ENCODE assay signal across 9 mouse cellular contexts in the genomic region with DNA sequence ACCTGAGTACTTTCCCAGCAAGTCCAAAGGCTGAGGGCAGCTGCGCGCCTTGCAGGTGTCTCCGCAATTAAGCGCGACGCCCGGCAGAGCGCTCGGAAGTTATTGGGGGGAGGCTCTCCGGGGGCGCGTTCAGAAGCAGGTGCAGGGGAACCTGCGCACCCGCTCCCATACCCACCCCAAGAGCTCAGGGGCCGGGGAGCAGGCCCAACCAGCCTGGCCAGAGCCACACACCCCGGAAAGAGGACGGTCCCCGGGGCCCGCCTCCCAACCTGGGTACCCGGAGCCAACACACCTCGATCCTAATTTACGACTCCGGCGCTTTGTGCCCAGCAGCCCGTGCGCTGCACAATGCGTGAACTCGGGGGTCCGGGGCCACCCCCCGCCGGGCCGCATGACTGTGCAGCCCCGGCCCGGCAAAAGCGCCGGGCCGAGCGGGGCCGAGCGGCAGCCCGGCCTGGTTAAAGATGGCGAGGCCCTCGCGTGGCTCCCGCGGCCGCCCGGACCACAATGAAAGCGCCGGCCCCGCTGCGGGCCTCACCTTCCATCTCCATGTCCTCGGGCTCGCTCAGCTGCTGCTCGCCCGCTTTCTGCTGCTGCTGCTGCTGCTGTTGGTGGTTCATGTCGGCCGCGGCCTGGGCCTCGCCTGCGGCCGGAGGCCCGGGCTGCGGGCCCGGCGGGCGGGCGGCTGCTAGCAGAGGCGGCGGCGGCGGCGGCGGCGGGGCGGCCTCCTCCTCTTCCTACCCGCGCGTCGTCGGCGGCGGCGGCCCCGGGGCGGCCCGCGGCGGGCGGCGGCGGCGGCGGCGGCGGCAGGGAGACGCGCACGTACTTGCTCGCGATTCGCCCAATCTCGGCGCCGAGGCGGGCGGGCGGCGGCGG. TPM values are rescaled to one million over a fixed set of nuclear protein-coding genes. Genes with fewer than 3 reads are reported as not detected.
DNase-seq lines count a peak whose midpoint lies in the region; ATAC-seq and TF ChIP-seq lines count a peak whose summit lies in the region.
"Had no signal": no experiment of that assay in that cellular context is flagged by ENCODE, and none has a peak within 500 bp of the region (broad histone marks: within the 10 kb centered on the region; RNA-seq: fewer than 3 reads in every experiment).

No protein-coding gene starts in this region.

- peak; percentile 39; the same call in 1 of the 2 replicates for ATAC-seq in forebrain, embryonic 11.5 days (replicated peaks; ENCODE audit: low FRiP score)
- peak; percentile 48 for ATAC-seq in hindbrain, embryonic 11.5 days (ENCODE audit: low FRiP score)
- ATAC-seq in neural tube, embryonic 12.5 days (ENCODE audit: low FRiP score, low read depth): peak; percentile 42

- H3K36me3 ChIP-seq in forebrain, embryonic 11.5 days (ENCODE audit: control insufficient read depth, insufficient read depth, low read length): no peaks in the 10 kb centered on the region
- no peaks in the 10 kb centered on the region for H3K36me3 ChIP-seq in hindbrain, embryonic 11.5 days (ENCODE audit: control insufficient read depth, insufficient read depth, low read length)
- H3K36me3 ChIP-seq in liver, adult 2 months (ENCODE audit: control insufficient read depth, insufficient read depth, low read length): no peaks in the 10 kb centered on the region
- no peaks in the 10 kb centered on the region; the same call in 1 of the 2 replicates for H3K36me3 ChIP-seq in neural tube, embryonic 12.5 days

- H3K4me1 ChIP-seq in forebrain, embryonic 11.5 days (replicated peaks; ENCODE audit: control insufficient read depth, insufficient read depth, low read length): peaks cover 3% of the 10 kb centered on the region
- no peaks in the 10 kb centered on the region; the same call in 1 of the 2 replicates for H3K4me1 ChIP-seq in hindbrain, embryonic 11.5 days (replicated peaks; ENCODE audit: control insufficient read depth, insufficient read depth, low read length)
- H3K4me1 ChIP-seq in liver, adult 2 months (ENCODE audit: control insufficient read depth, insufficient read depth, low read length): peaks cover 20% of the 10 kb centered on the region
- peaks cover 34% of the 10 kb centered on the region for H3K4me1 ChIP-seq in neural tube, embryonic 12.5 days

- no peak for TF ChIP-seq POLR2A in liver, adult 2 months (IDR thresholded peaks at IDR 0.05; ENCODE audit: extremely low read depth, insufficient read depth, low read length)

- peak overlapping the region; percentile 83 for H3K27ac ChIP-seq in layer of hippocampus, adult 2 months
- H3K27ac ChIP-seq in forebrain, embryonic 11.5 days (ENCODE audit: low read depth, low read length): peak overlapping the region; percentile 71
- peak overlapping the region; percentile 90 for H3K27ac ChIP-seq in hindbrain, embryonic 11.5 days (ENCODE audit: low read depth, low read length)
- H3K27ac ChIP-seq in liver, adult 2 months (replicated peaks; ENCODE audit: insufficient read depth, low read depth, low read length): peak overlapping the region; percentile 36; the same call in 1 of the 2 replicates
- H3K27ac ChIP-seq in neural tube, embryonic 12.5 days: peak overlapping the region; percentile 70

- TF ChIP-seq CTCF in layer of hippocampus, adult 2 months (conservative IDR thresholded peaks at IDR 0.05): no peak
- no peak for TF ChIP-seq CTCF in liver, adult 2 months (IDR thresholded peaks at IDR 0.05; ENCODE audit: low read depth, low read length)

- no peaks in the 10 kb centered on the region for H3K9me3 ChIP-seq in forebrain, embryonic 11.5 days (ENCODE audit: control insufficient read depth, low read length)
- no peaks in the 10 kb centered on the region for H3K9me3 ChIP-seq in hindbrain, embryonic 11.5 days (ENCODE audit: control insufficient read depth, low read length)
- H3K9me3 ChIP-seq in neural tube, embryonic 12.5 days: no peaks in the 10 kb centered on the region

- WGBS in forebrain, embryonic 11.5 days: under 1% methylated on average over 66 of the region's 110 CpGs
- WGBS in hindbrain, embryonic 11.5 days: under 1% methylated on average over 48 of the region's 110 CpGs
- 9% methylated on average over 106 of the region's 110 CpGs for WGBS in liver, adult 2 months
- WGBS in neural tube, embryonic 12.5 days: under 1% methylated on average over 104 of the region's 110 CpGs

- peak overlapping the region; percentile 91 for H3K4me2 ChIP-seq in forebrain, embryonic 11.5 days (ENCODE audit: low read depth, low read length, severe bottlenecking)
- H3K4me2 ChIP-seq in hindbrain, embryonic 11.5 days (replicated peaks; ENCODE audit: low read depth, low read length): peak overlapping the region; percentile 94
- H3K4me2 ChIP-seq in neural tube, embryonic 12.5 days (replicated peaks): peak overlapping the region; percentile 84

- no peak for DNase-seq in layer of hippocampus, adult 2 months (ENCODE audit: low spot score in 2 of 2)
- DNase-seq in layer of hippocampus, adult 8-10 months (ENCODE audit: low spot score in 2 of 2): no peak
- peak; percentile 66 for DNase-seq in adrenal gland, postnatal 14 days
- peak; percentile 74 for DNase-seq in forebrain, embryonic 11.5 days (ENCODE audit: low spot score)
- peak; percentile 72 for DNase-seq in hindbrain, embryonic 11.5 days (ENCODE audit: low spot score)
- peak; percentile 55 for DNase-seq in liver, adult 2 months (ENCODE audit: extremely low read depth, low read depth, low spot score)
- peak; percentile 78 for DNase-seq in thymus, postnatal 25 days

- H3K4me3 ChIP-seq in layer of hippocampus, adult 2 months: peak overlapping the region; percentile 78
- peak overlapping the region; percentile 99 for H3K4me3 ChIP-seq in forebrain, embryonic 11.5 days (ENCODE audit: low read depth, low read length)
- H3K4me3 ChIP-seq in hindbrain, embryonic 11.5 days (ENCODE audit: low read depth, low read length): peak overlapping the region; percentile 98
- peak overlapping the region; percentile 89 for H3K4me3 ChIP-seq in liver, adult 2 months (ENCODE audit: insufficient read depth, low read depth, low read length)
- H3K4me3 ChIP-seq in neural tube, embryonic 12.5 days: peak overlapping the region; percentile 96

- H3K27me3 ChIP-seq in forebrain, embryonic 11.5 days (ENCODE audit: control insufficient read depth, insufficient read depth, low read length): no peaks in the 10 kb centered on the region
- no peaks in the 10 kb centered on the region for H3K27me3 ChIP-seq in hindbrain, embryonic 11.5 days (ENCODE audit: control insufficient read depth, insufficient read depth, low read length)
- no peaks in the 10 kb centered on the region for H3K27me3 ChIP-seq in liver, adult 2 months (ENCODE audit: control insufficient read depth, insufficient read depth, low read length)
- H3K27me3 ChIP-seq in neural tube, embryonic 12.5 days (replicated peaks): no peaks in the 10 kb centered on the region

- H3K79me2 ChIP-seq in liver, adult 2 months (ENCODE audit: control insufficient read depth, insufficient read depth, low read length): peaks cover 47% of the 10 kb centered on the region

- H3K9ac ChIP-seq in forebrain, embryonic 11.5 days (ENCODE audit: low read length): peak overlapping the region; percentile 97
- H3K9ac ChIP-seq in hindbrain, embryonic 11.5 days (ENCODE audit: low read depth, low read length): peak overlapping the region; percentile 94
- H3K9ac ChIP-seq in liver, adult 2 months (ENCODE audit: low read depth, low read length): peak overlapping the region; percentile 88
- peak overlapping the region; percentile 97 for H3K9ac ChIP-seq in neural tube, embryonic 12.5 days

RNA-seq across cellular contexts. Expression of a gene that starts 54.2 kb away (rescaled TPM):
- total RNA-seq in layer of hippocampus, adult 2 months (2021): 100 to 1,000 TPM; 163 to 168 TPM
- total RNA-seq in layer of hippocampus, adult 8-10 months (2022): 100 to 1,000 TPM; 150 to 185 (median 163) TPM
- 104 and 117 TPM in 2 replicates for total RNA-seq in adrenal gland, postnatal 14 days (2021)
- 45.7 and 47.4 TPM in 2 replicates for polyA plus RNA-seq in forebrain, embryonic 11.5 days (2014; fragmentation: Nextera tagmentation; extraction: Ambion mirVana)
- polyA plus RNA-seq in hindbrain, embryonic 11.5 days (2014; fragmentation: Nextera tagmentation; extraction: Ambion mirVana): 36.9 and 51.9 TPM in 2 replicates
- 41.5 and 50.0 TPM in 2 replicates for total RNA-seq in liver, adult 2 months (2014; rRNA removed)
- polyA plus RNA-seq in liver, adult 2 months (2012; rRNA removed): 10.6 and 12.5 TPM in 2 replicates
- polyA plus RNA-seq in neural tube, embryonic 12.5 days (2016; fragmentation: Nextera tagmentation; extraction: Ambion mirVana): 34.7 and 38.8 TPM in 2 replicates

RNA-seq across cellular contexts. Expression of a gene that starts 57.3 kb away (rescaled TPM):
- not detected for total RNA-seq in layer of hippocampus, adult 2 months (2021)
- not detected for total RNA-seq in layer of hippocampus, adult 8-10 months (2022)
- not detected in 2 replicates for total RNA-seq in adrenal gland, postnatal 14 days (2021)
- not detected in 2 replicates for polyA plus RNA-seq in forebrain, embryonic 11.5 days (2014; fragmentation: Nextera tagmentation; extraction: Ambion mirVana)
- polyA plus RNA-seq in hindbrain, embryonic 11.5 days (2014; fragmentation: Nextera tagmentation; extraction: Ambion mirVana): not detected in 2 replicates
- not detected in 2 replicates for total RNA-seq in liver, adult 2 months (2014; rRNA removed)
- polyA plus RNA-seq in liver, adult 2 months (2012; rRNA removed): 0.62 and 0.90 TPM in 2 replicates
- polyA plus RNA-seq in neural tube, embryonic 12.5 days (2016; fragmentation: Nextera tagmentation; extraction: Ambion mirVana): not detected in 2 replicates
- total RNA-seq: neutrophil, adult 5-6 weeks had no signal

Comparison
In these comparisons a context has a peak if more than half of its experiments do, and no peak if none do; other contexts are left out.
1. DNase-seq: peak in adrenal gland, postnatal 14 days (single experiment), forebrain, embryonic 11.5 days (single experiment), hindbrain, embryonic 11.5 days (single experiment), liver, adult 2 months (single experiment) and thymus, postnatal 25 days (single experiment); none in layer of hippocampus, adult 2 months (0 of 2) and layer of hippocampus, adult 8-10 months (0 of 2).
2. H3K27ac ChIP-seq: peak in every context shown above with its lines; median percentile 90 in hindbrain, embryonic 11.5 days; 83 in layer of hippocampus, adult 2 months; 71 in forebrain, embryonic 11.5 days; 70 in neural tube, embryonic 12.5 days; 36 in liver, adult 2 months.
3. Peak in every context shown above with its lines, with median percentiles within 50 percentile points of each other: H3K4me3 ChIP-seq, ATAC-seq, H3K4me2 ChIP-seq and H3K9ac ChIP-seq.